Mouse (Mus musculus): ENCODE measurements around the gene Cldn3. TPM values are rescaled to one million over a fixed set of nuclear protein-coding genes. Genes with fewer than 3 reads are reported as not detected.

Gene Cldn3
- 0.37 TPM for polyA plus RNA-seq (2015; fragmentation: Illumina TruSeq; extraction: RNeasy Lipid Tissue Mini Kit (QIAGEN cat#74804); ENCODE audit: low read depth, low replicate concordance)

DNA sequence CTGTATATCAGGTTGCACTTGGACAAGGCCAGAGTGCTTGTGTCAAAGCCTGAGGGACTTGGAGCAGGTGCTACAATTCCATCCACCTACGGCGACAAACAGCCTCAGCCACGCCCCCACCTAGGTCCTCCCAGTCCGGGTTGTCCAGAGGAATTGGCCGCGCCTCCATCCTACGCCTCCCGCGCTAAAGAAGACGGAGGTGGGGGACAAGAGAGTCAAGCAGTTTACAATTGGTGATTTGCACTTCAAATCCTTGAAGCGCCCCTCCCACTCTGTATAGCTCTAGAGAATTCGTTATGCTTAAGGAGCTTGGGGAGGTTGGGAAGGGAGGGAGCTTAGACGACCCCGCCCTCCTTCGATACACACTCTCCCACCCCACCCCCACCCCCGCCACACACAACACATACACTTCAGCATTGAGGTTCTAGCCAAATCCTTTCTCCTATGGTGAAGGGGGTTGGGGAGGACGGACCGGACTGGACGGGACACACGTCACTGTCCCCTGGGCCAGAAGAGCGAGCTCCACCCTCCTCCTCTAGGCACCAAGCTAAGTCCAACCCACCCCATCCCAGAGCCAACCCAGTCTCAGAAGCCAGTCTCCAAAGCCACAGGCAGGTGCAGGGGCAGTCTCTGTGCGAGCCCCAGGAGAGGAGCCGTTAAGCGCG lies at the start of gene Cldn3:
TSS of gene Cldn3 (plus strand) at position 582 of the 665 bp plus-strand sequence.

DNA sequence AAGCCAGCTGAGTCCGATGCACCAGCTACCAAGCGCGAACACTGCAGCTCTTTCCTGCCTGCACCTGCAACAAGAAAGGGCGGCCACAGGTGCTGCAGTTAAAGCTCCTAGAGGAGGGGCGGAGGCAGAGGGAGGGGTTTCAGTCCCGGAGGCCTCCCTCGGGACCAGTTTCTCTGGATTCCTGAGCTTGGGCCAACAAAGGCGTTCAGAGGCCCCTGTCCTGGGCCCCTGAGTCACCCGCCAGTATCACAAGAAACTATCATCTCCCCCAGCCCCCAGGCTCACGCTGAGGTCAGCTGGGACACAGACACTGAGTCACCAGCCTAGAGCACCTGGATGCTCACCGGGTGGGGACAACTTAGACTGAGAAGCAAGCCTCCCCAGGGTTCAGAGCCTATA lies 39.2 kb upstream of the Cldn3 start, which contains the start of gene Cldn4:
TSS of gene Cldn4 (minus strand) at position 78 of the 399 bp plus-strand sequence.

DNA sequence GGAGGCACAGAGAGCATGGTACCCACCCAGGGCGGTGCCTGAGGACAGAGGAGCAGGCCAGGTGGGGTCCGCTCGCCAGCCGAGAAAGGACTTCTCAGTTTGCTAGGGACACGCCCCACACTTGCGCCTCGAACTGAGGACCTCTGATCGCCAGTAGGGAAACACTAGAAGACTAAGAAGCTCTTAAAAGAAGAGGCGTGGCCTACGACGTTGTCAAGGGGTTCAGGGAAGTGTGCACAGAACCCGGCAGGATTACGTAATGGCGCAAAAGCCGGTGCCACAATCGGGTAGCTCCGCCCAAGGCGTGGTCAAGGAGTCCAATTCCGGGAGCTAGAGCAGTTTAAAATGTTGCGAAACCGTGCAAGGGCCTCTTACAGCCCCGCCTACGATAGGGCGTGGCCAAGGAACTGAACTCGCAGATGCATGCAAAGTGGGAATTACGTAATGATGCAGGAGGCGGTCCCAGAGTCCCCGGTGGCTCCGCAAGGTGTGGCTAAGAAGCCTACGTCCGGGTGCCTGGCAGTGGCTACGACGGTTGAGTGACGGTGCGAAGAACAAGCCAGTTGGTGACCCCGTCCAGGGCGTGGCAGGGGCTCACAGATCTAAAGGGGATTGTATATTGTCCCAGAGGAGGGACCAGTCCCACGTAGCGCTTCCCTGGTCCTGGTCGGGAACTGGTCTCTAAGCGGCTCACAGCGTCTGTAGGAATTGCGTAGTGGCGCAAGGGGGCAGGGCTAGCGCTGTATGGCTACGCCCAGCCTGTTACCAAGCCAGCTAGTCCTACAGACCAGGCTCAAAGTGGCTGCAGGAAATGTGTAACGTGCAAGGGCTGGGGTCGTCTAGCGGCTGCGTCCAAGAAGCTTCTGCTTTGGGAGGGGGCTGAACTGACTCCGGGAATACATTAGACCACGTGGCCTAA lies 22.9 kb downstream of the Cldn3 start, which contains the start of gene Abhd11:
TSS of gene Abhd11 (plus strand) at position 482 of the 919 bp plus-strand sequence.

DNA sequence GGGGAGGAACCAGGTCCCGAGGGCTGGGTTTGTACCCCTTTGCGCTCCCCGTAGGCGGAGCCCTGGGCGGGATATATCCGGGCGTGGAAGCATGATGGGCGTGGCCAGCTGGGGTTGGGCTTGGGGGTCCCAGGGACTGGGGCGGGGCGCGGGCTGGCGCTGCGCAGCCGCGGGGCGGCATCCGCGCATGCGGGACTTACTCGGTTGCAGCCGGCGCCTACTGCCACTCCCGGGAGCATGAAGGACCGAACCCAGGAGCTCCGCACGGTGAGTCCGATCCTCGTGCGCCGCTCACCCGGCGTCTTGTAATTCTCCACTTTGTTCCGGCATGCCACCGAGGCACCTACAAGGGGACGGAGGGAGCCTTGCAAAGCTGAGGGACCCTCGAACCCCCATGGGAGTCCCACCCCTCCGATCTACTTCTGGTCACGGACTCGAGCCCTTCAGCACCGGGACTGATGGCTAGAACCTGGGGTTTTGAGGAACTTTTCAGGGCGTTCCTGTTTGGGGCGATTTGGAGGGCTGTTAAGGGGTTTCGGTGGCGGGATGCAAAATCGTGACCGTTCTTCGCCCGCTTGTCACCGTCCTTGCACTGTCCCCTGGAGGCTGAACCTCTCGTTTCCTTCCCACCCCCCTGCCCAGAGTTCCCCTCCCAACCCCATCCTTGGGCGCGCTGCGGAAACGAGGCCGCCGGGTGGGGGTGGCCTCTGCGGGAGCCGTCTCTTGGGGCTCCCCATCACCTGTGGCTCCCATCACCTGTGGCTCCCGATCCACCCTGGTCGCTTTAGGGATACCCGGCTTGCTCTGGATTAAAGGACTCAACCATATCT lies 37.5 kb downstream of the Cldn3 start, which contains the start of gene Stx1a:
TSS of gene Stx1a (plus strand) at position 139 of the 830 bp plus-strand sequence.

Other genes starting within 250 kb of the Cldn3 start
- gene Eln, start 238.9 kb upstream of the Cldn3 start, polyA plus RNA-seq (2015; fragmentation: Illumina TruSeq; extraction: RNeasy Lipid Tissue Mini Kit (QIAGEN cat#74804); ENCODE audit: low read depth, low replicate concordance): 4.5 TPM
- not detected for gene Tmem270, start 79.5 kb upstream of the Cldn3 start, polyA plus RNA-seq (2015; fragmentation: Illumina TruSeq; extraction: RNeasy Lipid Tissue Mini Kit (QIAGEN cat#74804); ENCODE audit: low read depth, low replicate concordance)
- not detected for gene Cldn13, start 70.7 kb upstream of the Cldn3 start, polyA plus RNA-seq (2015; fragmentation: Illumina TruSeq; extraction: RNeasy Lipid Tissue Mini Kit (QIAGEN cat#74804); ENCODE audit: low read depth, low replicate concordance)
- gene Mettl27, start 53.8 kb upstream of the Cldn3 start, polyA plus RNA-seq (2015; fragmentation: Illumina TruSeq; extraction: RNeasy Lipid Tissue Mini Kit (QIAGEN cat#74804); ENCODE audit: low read depth, low replicate concordance): 6.7 TPM
- gene Cldn4, start 39.3 kb upstream of the Cldn3 start, polyA plus RNA-seq (2015; fragmentation: Illumina TruSeq; extraction: RNeasy Lipid Tissue Mini Kit (QIAGEN cat#74804); ENCODE audit: low read depth, low replicate concordance): not detected
- gene Abhd11, start 22.9 kb downstream of the Cldn3 start, polyA plus RNA-seq (2015; fragmentation: Illumina TruSeq; extraction: RNeasy Lipid Tissue Mini Kit (QIAGEN cat#74804); ENCODE audit: low read depth, low replicate concordance): 49.6 TPM
- 262 TPM for gene Stx1a, start 37.3 kb downstream of the Cldn3 start, polyA plus RNA-seq (2015; fragmentation: Illumina TruSeq; extraction: RNeasy Lipid Tissue Mini Kit (QIAGEN cat#74804); ENCODE audit: low read depth, low replicate concordance)
- gene Dnajc30, start 78.0 kb downstream of the Cldn3 start, polyA plus RNA-seq (2015; fragmentation: Illumina TruSeq; extraction: RNeasy Lipid Tissue Mini Kit (QIAGEN cat#74804); ENCODE audit: low read depth, low replicate concordance): 37.6 TPM
- 58.5 TPM for gene Bud23, start 78.7 kb downstream of the Cldn3 start, polyA plus RNA-seq (2015; fragmentation: Illumina TruSeq; extraction: RNeasy Lipid Tissue Mini Kit (QIAGEN cat#74804); ENCODE audit: low read depth, low replicate concordance)
- 19.8 TPM for gene Vps37d, start 92.1 kb downstream of the Cldn3 start, polyA plus RNA-seq (2015; fragmentation: Illumina TruSeq; extraction: RNeasy Lipid Tissue Mini Kit (QIAGEN cat#74804); ENCODE audit: low read depth, low replicate concordance)
- gene Mlxipl, start 103.7 kb downstream of the Cldn3 start, polyA plus RNA-seq (2015; fragmentation: Illumina TruSeq; extraction: RNeasy Lipid Tissue Mini Kit (QIAGEN cat#74804); ENCODE audit: low read depth, low replicate concordance): 2.6 TPM
- gene Tbl2, start 163.4 kb downstream of the Cldn3 start, polyA plus RNA-seq (2015; fragmentation: Illumina TruSeq; extraction: RNeasy Lipid Tissue Mini Kit (QIAGEN cat#74804); ENCODE audit: low read depth, low replicate concordance): 13.0 TPM
- gene Bcl7b, start 182.1 kb downstream of the Cldn3 start, polyA plus RNA-seq (2015; fragmentation: Illumina TruSeq; extraction: RNeasy Lipid Tissue Mini Kit (QIAGEN cat#74804); ENCODE audit: low read depth, low replicate concordance): 59.0 TPM
- 47.8 TPM for gene Baz1b, start 201.1 kb downstream of the Cldn3 start, polyA plus RNA-seq (2015; fragmentation: Illumina TruSeq; extraction: RNeasy Lipid Tissue Mini Kit (QIAGEN cat#74804); ENCODE audit: low read depth, low replicate concordance)

All from brain, adult 10 weeks (tissue).